Mouse (Mus musculus): ENCODE measurements around the gene Olfr1351. TPM values are rescaled to one million over a fixed set of nuclear protein-coding genes. Genes with fewer than 3 reads are reported as not detected.

The Olfr1351 gene
- polyA plus RNA-seq (2014; fragmentation: Illumina TruSeq; extraction: RNeasy Lipid Tissue Mini Kit (QIAGEN cat#74804); ENCODE audit: low read depth, low replicate concordance): not detected

DNA sequence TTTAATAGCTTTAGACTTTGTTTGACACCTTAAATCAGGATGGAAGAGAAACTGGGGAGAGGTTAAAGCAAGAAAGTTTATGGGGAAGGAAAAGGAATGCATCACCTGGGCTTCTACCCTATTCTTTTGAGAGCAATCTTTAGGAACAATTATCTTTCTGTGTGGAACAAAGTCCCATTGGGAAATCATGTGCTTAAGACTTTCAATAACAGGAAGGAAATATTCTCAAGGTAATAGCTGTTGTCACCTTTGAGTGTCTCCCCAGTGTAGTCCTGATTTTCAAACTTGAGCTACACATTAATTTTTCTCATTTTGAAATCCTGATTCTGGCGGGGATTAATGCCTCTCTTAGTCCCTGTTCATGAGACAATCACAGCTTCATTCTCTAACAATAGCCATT is at the start of gene Olfr1351:
TSS of gene Olfr1351 (plus strand) at position 301 of the 400 bp plus-strand sequence.

DNA sequence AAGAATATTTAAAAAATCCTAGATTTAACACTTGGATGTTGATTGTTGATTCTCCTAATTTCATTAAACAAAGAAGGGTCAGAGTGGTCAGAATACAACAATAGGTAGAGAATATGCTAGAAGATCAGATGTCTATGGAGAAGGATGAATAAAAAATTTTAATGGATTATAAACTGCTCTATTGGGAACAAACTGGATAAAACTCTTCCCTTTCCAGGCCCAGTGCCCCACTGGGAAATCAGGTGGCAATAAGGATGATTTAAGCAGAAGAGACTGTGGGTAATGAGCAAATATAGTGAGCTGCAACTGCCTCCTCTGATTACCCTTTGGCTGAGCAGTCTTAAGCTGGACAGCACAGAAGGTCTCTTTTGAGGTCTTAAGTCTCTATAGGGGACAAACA is 49.3 kb upstream of the Olfr1351 start, which contains the start of gene Olfr1353:
TSS of gene Olfr1353 (plus strand) at position 301 of the 400 bp plus-strand sequence.

DNA sequence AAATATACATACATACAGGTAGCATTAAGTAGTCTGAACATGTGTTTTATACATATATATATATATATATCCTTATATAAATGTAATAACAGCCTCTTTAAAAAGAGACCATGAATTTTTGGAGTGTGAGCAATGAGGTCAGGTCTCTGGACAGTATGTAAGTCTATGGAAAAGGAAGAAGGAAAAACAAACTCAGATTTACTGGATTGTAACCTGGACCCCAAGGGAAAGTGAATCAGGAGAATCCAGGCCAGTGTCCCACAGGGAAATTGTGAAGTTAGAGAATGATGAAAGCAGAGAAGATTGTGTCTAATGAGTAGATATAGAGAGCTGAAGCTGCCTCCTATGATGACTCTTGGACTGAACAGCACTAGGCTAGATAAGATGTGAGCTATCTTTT is 31.5 kb upstream of the Olfr1351 start, which contains the start of gene Olfr1352:
TSS of gene Olfr1352 (plus strand) at position 301 of the 400 bp plus-strand sequence.

DNA sequence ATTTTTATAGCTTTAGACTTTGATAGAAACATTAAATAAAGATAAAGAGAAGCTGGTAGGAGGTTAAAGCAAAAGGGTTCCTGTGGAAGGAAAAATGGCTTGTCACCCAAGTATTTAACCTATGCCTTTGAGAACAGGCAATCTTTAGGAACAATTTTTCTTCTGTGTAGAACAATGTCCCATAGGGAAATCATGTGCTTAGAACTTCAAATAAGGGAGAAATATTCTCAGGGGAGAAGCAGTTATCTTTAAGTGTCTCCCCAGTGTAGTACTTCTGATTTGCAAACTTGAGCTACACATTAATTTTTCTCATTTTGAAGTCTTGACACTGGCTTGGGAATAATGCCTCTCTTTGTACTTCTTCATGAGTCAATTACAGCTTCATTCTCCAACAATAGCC is 16.2 kb downstream of the Olfr1351 start, which contains the start of gene Olfr57:
TSS of gene Olfr57 (plus strand) at position 301 of the 400 bp plus-strand sequence.

Other genes starting within 250 kb of the Olfr1351 start
- not detected for gene Slc1a6, start 232.0 kb upstream of the Olfr1351 start, polyA plus RNA-seq (2014; fragmentation: Illumina TruSeq; extraction: RNeasy Lipid Tissue Mini Kit (QIAGEN cat#74804); ENCODE audit: low read depth, low replicate concordance)
- not detected for gene Olfr1356, start 160.3 kb upstream of the Olfr1351 start, polyA plus RNA-seq (2014; fragmentation: Illumina TruSeq; extraction: RNeasy Lipid Tissue Mini Kit (QIAGEN cat#74804); ENCODE audit: low read depth, low replicate concordance)
- gene Olfr1355, start 136.9 kb upstream of the Olfr1351 start, polyA plus RNA-seq (2014; fragmentation: Illumina TruSeq; extraction: RNeasy Lipid Tissue Mini Kit (QIAGEN cat#74804); ENCODE audit: low read depth, low replicate concordance): not detected
- not detected for gene Olfr1354, start 99.3 kb upstream of the Olfr1351 start, polyA plus RNA-seq (2014; fragmentation: Illumina TruSeq; extraction: RNeasy Lipid Tissue Mini Kit (QIAGEN cat#74804); ENCODE audit: low read depth, low replicate concordance)
- not detected for gene Olfr8, start 61.8 kb upstream of the Olfr1351 start, polyA plus RNA-seq (2014; fragmentation: Illumina TruSeq; extraction: RNeasy Lipid Tissue Mini Kit (QIAGEN cat#74804); ENCODE audit: low read depth, low replicate concordance)
- gene Olfr1353, start 49.2 kb upstream of the Olfr1351 start, polyA plus RNA-seq (2014; fragmentation: Illumina TruSeq; extraction: RNeasy Lipid Tissue Mini Kit (QIAGEN cat#74804); ENCODE audit: low read depth, low replicate concordance): not detected
- gene Olfr1352, start 31.4 kb upstream of the Olfr1351 start, polyA plus RNA-seq (2014; fragmentation: Illumina TruSeq; extraction: RNeasy Lipid Tissue Mini Kit (QIAGEN cat#74804); ENCODE audit: low read depth, low replicate concordance): not detected
- gene Olfr57, start 16.3 kb downstream of the Olfr1351 start, polyA plus RNA-seq (2014; fragmentation: Illumina TruSeq; extraction: RNeasy Lipid Tissue Mini Kit (QIAGEN cat#74804); ENCODE audit: low read depth, low replicate concordance): not detected
- 64.9 TPM for gene 2610008E11Rik, start 85.1 kb downstream of the Olfr1351 start, polyA plus RNA-seq (2014; fragmentation: Illumina TruSeq; extraction: RNeasy Lipid Tissue Mini Kit (QIAGEN cat#74804); ENCODE audit: low read depth, low replicate concordance)
- not detected for gene Vmn2r80, start 136.3 kb downstream of the Olfr1351 start, polyA plus RNA-seq (2014; fragmentation: Illumina TruSeq; extraction: RNeasy Lipid Tissue Mini Kit (QIAGEN cat#74804); ENCODE audit: low read depth, low replicate concordance)
- gene Vmn2r81, start 235.2 kb downstream of the Olfr1351 start, polyA plus RNA-seq (2014; fragmentation: Illumina TruSeq; extraction: RNeasy Lipid Tissue Mini Kit (QIAGEN cat#74804); ENCODE audit: low read depth, low replicate concordance): not detected